Mouse (Mus musculus): ENCODE results near the gene Six5. TPM values are rescaled to one million over a fixed set of nuclear protein-coding genes. Genes with fewer than 3 reads are reported as not detected.

The Six5 gene
- total and polyA plus RNA-seq, 2 experiments from 2014 or later = 1.2 to 8.2 TPM

GRCm38 (mm10) chr7:19091913-19092312 is 2.5 kb upstream of the Six5 start:
- TF ChIP-seq CTCF (IDR thresholded peaks at IDR 0.05) = no peak
- 54% methylated on average over 15 of the region's 17 CpGs for WGBS
- peaks cover 8% of the 10 kb centered on the region for H3K27me3 ChIP-seq (ENCODE audit: insufficient read depth, low read length)
- DNase-seq (ENCODE audit: low spot score) (no peak), ATAC-seq (ENCODE audit: low FRiP score) (no peak)
- H3K36me3 ChIP-seq (ENCODE audit: insufficient read depth, low read length) = peaks cover 25% of the 10 kb centered on the region
- no peak overlapping the region for H3K27ac ChIP-seq (ENCODE audit: low read depth, low read length)
- H3K4me1 ChIP-seq (ENCODE audit: insufficient read depth, low read length) = peaks cover 14% of the 10 kb centered on the region
- H3K4me2 ChIP-seq (ENCODE audit: low read depth, low read length, poor library complexity, severe bottlenecking) = no peak overlapping the region
- no peaks in the 10 kb centered on the region for H3K9me3 ChIP-seq (ENCODE audit: low read length)
- H3K9ac ChIP-seq (replicated peaks; ENCODE audit: low read length, poor library complexity, severe bottlenecking) = no peak overlapping the region
- no peak overlapping the region for H3K4me3 ChIP-seq (ENCODE audit: low read depth, low read length)

- DNase-seq (ENCODE audit: low spot score) (peak; percentile 59), ATAC-seq (ENCODE audit: low FRiP score) (no peak; the same call in 1 of the 2 replicates)
- TF ChIP-seq CTCF (IDR thresholded peaks at IDR 0.05) = no peak
- Histone ChIP-seq H3K4me1 (ENCODE audit: insufficient read depth, low read length) (peaks cover 14% of the 10 kb centered on the region), H3K27ac (ENCODE audit: low read depth, low read length) (no peak overlapping the region), H3K27me3 (ENCODE audit: insufficient read depth, low read length) (peaks cover 8% of the 10 kb centered on the region), H3K9me3 (ENCODE audit: low read length) (no peaks in the 10 kb centered on the region), H3K4me2 (ENCODE audit: low read depth, low read length, poor library complexity, severe bottlenecking) (peak overlapping the region; percentile 98; the same call in 1 of the 2 replicates), H3K36me3 (ENCODE audit: insufficient read depth, low read length) (peaks cover 20% of the 10 kb centered on the region), H3K9ac (replicated peaks; ENCODE audit: low read length, poor library complexity, severe bottlenecking) (no peak overlapping the region), H3K4me3 (ENCODE audit: low read depth, low read length) (no peak overlapping the region)
- 14% methylated on average over 38 of the region's 38 CpGs for WGBS
These were observed 1.8 kb upstream of the Six5 start for GRCm38 (mm10) chr7:19092381-19093173.

- peak; percentile 63 for ATAC-seq (ENCODE audit: low FRiP score)
- H3K4me1 ChIP-seq (ENCODE audit: insufficient read depth, low read length) = peaks cover 14% of the 10 kb centered on the region
- peaks cover 14% of the 10 kb centered on the region for H3K36me3 ChIP-seq (ENCODE audit: insufficient read depth, low read length)
- H3K27ac ChIP-seq (ENCODE audit: low read depth, low read length) = no peak overlapping the region
- H3K4me2 ChIP-seq (ENCODE audit: low read depth, low read length, poor library complexity, severe bottlenecking) = peak overlapping the region; percentile 98
- 8% methylated on average over 11 of the region's 15 CpGs for WGBS
- TF ChIP-seq CTCF (IDR thresholded peaks at IDR 0.05) = peak; percentile 75
- peaks cover 8% of the 10 kb centered on the region for H3K27me3 ChIP-seq (ENCODE audit: insufficient read depth, low read length)
- peak; percentile 73 for DNase-seq (ENCODE audit: low spot score)
- no peaks in the 10 kb centered on the region for H3K9me3 ChIP-seq (ENCODE audit: low read length)
- H3K4me3 ChIP-seq (ENCODE audit: low read depth, low read length) = peak overlapping the region; percentile 48; the same call in 1 of the 2 replicates
- no peak overlapping the region for H3K9ac ChIP-seq (replicated peaks; ENCODE audit: low read length, poor library complexity, severe bottlenecking)
These were observed 1.2 kb upstream of the Six5 start for GRCm38 (mm10) chr7:19093174-19093521.

- Histone ChIP-seq H3K4me1 (ENCODE audit: insufficient read depth, low read length) (peaks cover 14% of the 10 kb centered on the region), H3K36me3 (ENCODE audit: insufficient read depth, low read length) (peaks cover 9% of the 10 kb centered on the region), H3K4me2 (ENCODE audit: low read depth, low read length, poor library complexity, severe bottlenecking) (peak overlapping the region; percentile 98), H3K4me3 (ENCODE audit: low read depth, low read length) (peak overlapping the region; percentile 48), H3K27ac (ENCODE audit: low read depth, low read length) (peak overlapping the region; percentile 51), H3K9me3 (ENCODE audit: low read length) (no peaks in the 10 kb centered on the region), H3K27me3 (ENCODE audit: insufficient read depth, low read length) (peaks cover 8% of the 10 kb centered on the region), H3K9ac (replicated peaks; ENCODE audit: low read length, poor library complexity, severe bottlenecking) (0 out of 2 replicates have a peak overlapping the region, but pooled peaks have one; percentile 55)
- DNase-seq (ENCODE audit: low spot score) = peak; percentile 95
- WGBS = 3% methylated on average over 40 of the region's 45 CpGs
- TF ChIP-seq CTCF (IDR thresholded peaks at IDR 0.05) = no peak
- peak; percentile 81 for ATAC-seq (ENCODE audit: low FRiP score)
These were observed 633 bp upstream of the Six5 start for GRCm38 (mm10) chr7:19093537-19094385.

- Histone ChIP-seq H3K4me2 (ENCODE audit: low read depth, low read length, poor library complexity, severe bottlenecking) (peak overlapping the region; percentile 98), H3K4me1 (ENCODE audit: insufficient read depth, low read length) (peaks cover 14% of the 10 kb centered on the region), H3K9me3 (ENCODE audit: low read length) (no peaks in the 10 kb centered on the region), H3K36me3 (ENCODE audit: insufficient read depth, low read length) (peaks cover 7% of the 10 kb centered on the region; the same call in 1 of the 2 replicates), H3K9ac (replicated peaks; ENCODE audit: low read length, poor library complexity, severe bottlenecking) (peak overlapping the region; percentile 55), H3K27me3 (ENCODE audit: insufficient read depth, low read length) (peaks cover 8% of the 10 kb centered on the region), H3K4me3 (ENCODE audit: low read depth, low read length) (peak overlapping the region; percentile 48), H3K27ac (ENCODE audit: low read depth, low read length) (peak overlapping the region; percentile 51)
- DNase-seq (ENCODE audit: low spot score) (peak; percentile 23), ATAC-seq (ENCODE audit: low FRiP score) (no peak)
- 0% methylated on average over 82 of the region's 87 CpGs for WGBS
- no peak for TF ChIP-seq CTCF (IDR thresholded peaks at IDR 0.05)
These were observed 694 bp downstream of the Six5 start for GRCm38 (mm10) chr7:19094826-19095750.
